Mouse (Mus musculus) small intestine, adult 2 months (tissue): Measurements from ENCODE around the gene Atl1. TPM values are rescaled to one million over a fixed set of nuclear protein-coding genes. Genes with fewer than 3 reads are reported as not detected.

ENCODE experiments used
- H3K27ac ChIP-seq: fragments of 200-500 bp; 2 replicates; pipeline ENCODE4 v1.5.1; 2012; ENCODE audit warnings: low read depth, low read length, control low read depth, inconsistent platforms; ENCODE audit not compliant: insufficient read depth
- H3K27me3 ChIP-seq: fragments of 200-500 bp; 2 replicates; pipeline ENCODE4 v1.6.1; 2012; ENCODE audit warnings: mild to moderate bottlenecking, moderate library complexity, low read length, inconsistent platforms; ENCODE audit not compliant: control insufficient read depth, insufficient read depth
- H3K36me3 ChIP-seq: fragments of 200-500 bp; 2 replicates; pipeline ENCODE4 v1.6.1; 2012; ENCODE audit warnings: mild to moderate bottlenecking, low read length, control low read depth, inconsistent platforms; ENCODE audit not compliant: control insufficient read depth, insufficient read depth
- H3K4me1 ChIP-seq: fragments of 200-500 bp; 2 replicates; pipeline ENCODE4 v1.6.1; 2012; ENCODE audit warnings: low read length, inconsistent platforms, mixed read lengths; ENCODE audit not compliant: control insufficient read depth, insufficient read depth, insufficient read length
- H3K4me3 ChIP-seq: fragments of 200-500 bp; 2 replicates; pipeline ENCODE4 v1.5.1; 2012; ENCODE audit warnings: low read depth, mild to moderate bottlenecking, control low read depth, inconsistent platforms, low read length, moderate library complexity
- CTCF ChIP-seq: fragments of 200-500 bp; IDR thresholded peaks from 2 replicates; pipeline ENCODE4 v1.5.1; 2012; ENCODE audit warnings: low read depth, mild to moderate bottlenecking, control low read depth, inconsistent platforms, low read length, moderate library complexity, mixed read lengths; ENCODE audit not compliant: insufficient replicate concordance, insufficient read length; ENCODE audit errors: extremely low read depth
- POLR2A ChIP-seq: fragments of 200-500 bp; IDR thresholded peaks from 2 replicates; pipeline ENCODE4 v1.6.1; 2012; ENCODE audit warnings: low read depth, mild to moderate bottlenecking, control low read depth, inconsistent platforms, low read length, moderate library complexity
- WGBS: fragments of 180-500 bp; shearing (Covaris S2); methylation state at CpG from one replicate; pipeline ENCODE4 v1.1.7; 2018; 5-methylcytosine and 5-hydroxymethylcytosine counted together
- polyA plus RNA-seq: library from polyadenylated mRNA; depleted of rRNA; stranded (reverse); fragments of >200 nt; gene quantifications from 2 replicates; pipeline ENCODE4 v1.2.3, GENCODE M21; 2012

Gene Atl1
- polyA plus RNA-seq, 1 experiment: 0.41 TPM

DNA sequence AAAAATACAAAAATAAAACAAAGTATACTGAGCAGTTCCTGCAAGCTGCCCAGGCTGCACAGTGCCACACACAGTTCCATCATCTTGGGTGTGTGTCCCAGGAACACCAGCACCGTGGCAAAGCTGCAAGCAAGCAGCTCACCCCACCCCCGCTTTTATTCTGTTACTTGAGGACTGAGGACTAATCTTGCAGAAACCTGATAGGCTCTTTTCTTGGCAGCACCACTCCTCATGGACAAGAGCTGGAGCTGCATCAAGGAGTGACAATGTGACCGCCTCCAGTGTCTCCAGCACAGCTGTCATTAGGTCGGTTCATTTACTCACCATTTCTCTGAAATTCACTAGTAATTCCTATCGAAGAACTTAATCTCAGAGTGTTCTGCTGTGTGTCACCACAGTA lies 75.7 kb downstream of the Atl1 start:
- Histone ChIP-seq H3K27ac (no peak overlapping the region), H3K4me1 (no peaks in the 10 kb centered on the region), H3K27me3 (no peaks in the 10 kb centered on the region), H3K36me3 (peaks cover 51% of the 10 kb centered on the region), H3K4me3 (no peak overlapping the region)
- TF ChIP-seq POLR2A (no peak), CTCF (no peak)
- 83% methylated on average over 5 of the region's 5 CpGs for WGBS

DNA sequence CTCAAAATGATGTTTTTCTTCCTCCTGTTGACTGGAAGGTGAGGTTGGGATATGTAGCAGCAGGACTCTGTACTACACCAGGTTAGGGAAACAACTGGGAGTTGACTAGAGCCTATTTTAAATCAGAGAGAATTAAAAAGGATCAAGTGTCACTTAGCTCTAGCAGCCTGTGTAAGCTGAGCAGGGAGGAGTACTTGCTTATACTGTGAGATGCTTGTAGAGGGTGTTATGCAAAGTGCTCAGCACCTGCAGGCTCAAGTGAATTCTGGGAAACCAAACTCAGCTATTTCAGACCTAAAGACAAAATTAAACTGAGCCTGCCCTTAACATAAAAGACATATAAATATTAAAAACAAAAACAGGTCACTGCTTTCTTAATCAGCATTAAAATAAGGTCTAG lies 81.3 kb downstream of the Atl1 start:
- TF ChIP-seq CTCF: no peak
- TF ChIP-seq POLR2A: no peak
- Histone ChIP-seq H3K36me3 (peaks cover 37% of the 10 kb centered on the region), H3K4me1 (peaks cover 3% of the 10 kb centered on the region; the same call in 1 of the 2 replicates), H3K27me3 (no peaks in the 10 kb centered on the region), H3K27ac (no peak overlapping the region), H3K4me3 (no peak overlapping the region)

GRCm38 (mm10) chr12:69976688-69977087 lies 84.3 kb downstream of the Atl1 start:
- WGBS: 66% methylated on average over 6 of the region's 6 CpGs
- H3K4me3 ChIP-seq: no peak overlapping the region
- H3K4me1 ChIP-seq: peaks cover 3% of the 10 kb centered on the region; the same call in 1 of the 2 replicates
- TF ChIP-seq POLR2A: no peak
- H3K27me3 ChIP-seq: no peaks in the 10 kb centered on the region
- H3K36me3 ChIP-seq: peaks cover 27% of the 10 kb centered on the region
- H3K27ac ChIP-seq: no peak overlapping the region

GRCm38 (mm10) chr12:69977376-69977998 lies 85.1 kb downstream of the Atl1 start:
- H3K4me3 ChIP-seq: no peak overlapping the region
- 47% methylated on average over 9 of the region's 9 CpGs for WGBS
- H3K36me3 ChIP-seq: peaks cover 29% of the 10 kb centered on the region
- H3K27me3 ChIP-seq: no peaks in the 10 kb centered on the region
- peaks cover 3% of the 10 kb centered on the region; the same call in 1 of the 2 replicates for H3K4me1 ChIP-seq
- no peak overlapping the region for H3K27ac ChIP-seq
- TF ChIP-seq CTCF (no peak), POLR2A (no peak)

DNA sequence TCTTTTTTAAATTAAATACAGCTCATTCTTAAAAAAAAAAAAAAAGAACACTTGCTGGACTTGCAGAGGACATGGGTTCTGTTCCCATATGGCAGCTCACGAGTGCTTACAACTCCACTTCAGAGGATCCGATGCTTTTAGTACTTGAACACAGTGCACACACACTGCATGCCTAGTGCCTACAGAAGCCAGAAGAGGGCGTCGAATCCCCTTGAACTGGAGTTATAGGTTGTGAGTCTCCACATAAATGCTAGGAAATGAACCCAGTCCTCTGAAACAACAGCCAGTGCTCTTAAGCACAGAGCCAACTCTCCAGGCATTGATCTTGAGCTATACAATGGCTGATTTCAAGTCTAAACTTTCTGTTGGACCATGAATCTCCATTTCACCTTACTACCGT lies 90.5 kb downstream of the Atl1 start:
- H3K4me3 ChIP-seq: no peak overlapping the region
- H3K27me3 ChIP-seq: no peaks in the 10 kb centered on the region
- H3K36me3 ChIP-seq: peaks cover 27% of the 10 kb centered on the region
- no peak for TF ChIP-seq CTCF
- TF ChIP-seq POLR2A: no peak
- H3K27ac ChIP-seq: no peak overlapping the region
- H3K4me1 ChIP-seq: peaks cover 1% of the 10 kb centered on the region; the same call in 1 of the 2 replicates
- 72% methylated on average over 5 of the region's 5 CpGs for WGBS

GRCm38 (mm10) chr12:69985546-69985945 lies 93.1 kb downstream of the Atl1 start:
- Histone ChIP-seq H3K27me3 (no peaks in the 10 kb centered on the region), H3K27ac (no peak overlapping the region), H3K4me3 (no peak overlapping the region), H3K36me3 (peaks cover 23% of the 10 kb centered on the region), H3K4me1 (peaks cover 1% of the 10 kb centered on the region; the same call in 1 of the 2 replicates)
- WGBS: 36% methylated on average over 4 of the region's 4 CpGs
- no peak for TF ChIP-seq POLR2A
- TF ChIP-seq CTCF: no peak

GRCm38 (mm10) chr12:69986241-69986762 lies 93.9 kb downstream of the Atl1 start:
- under 1% methylated on average over 36 of the region's 36 CpGs for WGBS
- TF ChIP-seq POLR2A (no peak), CTCF (no peak)
- peak overlapping the region; percentile 65 for H3K27ac ChIP-seq

More at GRCm38 (mm10) chr12:69986241-69986762, 93.9 kb downstream of the Atl1 start:
- Histone ChIP-seq H3K36me3 (peaks cover 20% of the 10 kb centered on the region), H3K27me3 (no peaks in the 10 kb centered on the region), H3K4me1 (peaks cover 1% of the 10 kb centered on the region; the same call in 1 of the 2 replicates), H3K4me3 (peak overlapping the region; percentile 97)
